Mouse (Mus musculus) embryonic facial prominence, embryonic 14.5 days (tissue): ENCODE measurements around the gene Ptges3. TPM values are rescaled to one million over a fixed set of nuclear protein-coding genes. Genes with fewer than 3 reads are reported as not detected.
A peak's percentile ranks its signal among the peaks of the same experiment; 100 is the strongest.

Experiments used
- ATAC-seq: fragments of 200-750 bp; cut with Nextera tagmentation; 2 replicates; pipeline ENCODE4 v1.8.0; 2017; ENCODE audit warnings: low read depth, moderate number of reproducible peaks, moderate TSS enrichment
- DNase-seq: peaks from one replicate; pipeline ENCODE4 v3.0.0-alpha.2; 2015; ENCODE audit warnings: low spot score
- H3K27ac ChIP-seq: fragments of 300-500 bp; sonication (generic); replicated peaks from 2 replicates; pipeline ENCODE4 v1.5.1; 2014; ENCODE audit warnings: low read depth, mild to moderate bottlenecking, low read length, moderate library complexity
- H3K27me3 ChIP-seq: fragments of 300-500 bp; sonication (generic); replicated peaks from 2 replicates; pipeline ENCODE4 v1.6.1; 2014; ENCODE audit warnings: low read length; ENCODE audit not compliant: control insufficient read depth, insufficient read depth
- H3K36me3 ChIP-seq: fragments of 300-500 bp; sonication (generic); 2 replicates; pipeline ENCODE4 v1.6.1; 2014; ENCODE audit warnings: low read length, mixed read lengths; ENCODE audit not compliant: control insufficient read depth, insufficient read depth
- H3K4me1 ChIP-seq: fragments of 300-500 bp; sonication (generic); 2 replicates; pipeline ENCODE4 v1.6.1; 2014; ENCODE audit warnings: antibody characterized with exemption, low read length; ENCODE audit not compliant: control insufficient read depth, insufficient read depth
- H3K4me2 ChIP-seq: fragments of 300-500 bp; sonication (generic); 2 replicates; pipeline ENCODE4 v1.6.1; 2014; ENCODE audit warnings: low read depth, mild to moderate bottlenecking, low read length, moderate library complexity, mixed read lengths
- H3K4me3 ChIP-seq: fragments of 300-500 bp; sonication (generic); 2 replicates; pipeline ENCODE4 v1.5.1; 2014; ENCODE audit warnings: low read depth, mild to moderate bottlenecking, low read length
- H3K9ac ChIP-seq: fragments of 300-500 bp; sonication (generic); 2 replicates; pipeline ENCODE4 v1.6.1; 2014; ENCODE audit warnings: low read depth, mild to moderate bottlenecking, low read length, moderate library complexity, mixed read lengths
- H3K9me3 ChIP-seq: fragments of 300-500 bp; sonication (generic); 2 replicates; pipeline ENCODE4 v1.6.1; 2016; ENCODE audit warnings: low read length; ENCODE audit not compliant: control insufficient read depth
- WGBS: fragments of 180-500 bp; shearing (Covaris S2); extraction: QIAGEN DNeasy Blood & Tissue Kit; methylation state at CpG from one replicate; pipeline ENCODE4 v1.1.7; 2014; 5-methylcytosine and 5-hydroxymethylcytosine counted together
- polyA plus RNA-seq: library from polyadenylated mRNA; unstranded; fragments of >200 nt; fragmentation: Nextera tagmentation; extraction: Ambion mirVana; gene quantifications from 2 replicates; pipeline ENCODE4 v1.2.1, GENCODE M21; 2014

Ptges3 gene
- polyA plus RNA-seq, 1 experiment from 2014 or later, result 475 TPM

GRCm38 (mm10) chr10:128037921-128038320 lies 20.8 kb upstream of the Ptges3 start:
- Histone ChIP-seq H3K9ac (peak overlapping the region; percentile 34; the same call in 1 of the 2 replicates), H3K36me3 (peaks cover 48% of the 10 kb centered on the region), H3K9me3 (no peaks in the 10 kb centered on the region), H3K27ac (no peak overlapping the region; the same call in 1 of the 2 replicates), H3K4me1 (peaks cover 34% of the 10 kb centered on the region), H3K4me2 (peak overlapping the region; percentile 36), H3K4me3 (peak overlapping the region; percentile 95), H3K27me3 (no peaks in the 10 kb centered on the region)
- ATAC-seq (no peak), DNase-seq (no peak)
- 69% methylated on average over 3 of the region's 3 CpGs for WGBS

DNA sequence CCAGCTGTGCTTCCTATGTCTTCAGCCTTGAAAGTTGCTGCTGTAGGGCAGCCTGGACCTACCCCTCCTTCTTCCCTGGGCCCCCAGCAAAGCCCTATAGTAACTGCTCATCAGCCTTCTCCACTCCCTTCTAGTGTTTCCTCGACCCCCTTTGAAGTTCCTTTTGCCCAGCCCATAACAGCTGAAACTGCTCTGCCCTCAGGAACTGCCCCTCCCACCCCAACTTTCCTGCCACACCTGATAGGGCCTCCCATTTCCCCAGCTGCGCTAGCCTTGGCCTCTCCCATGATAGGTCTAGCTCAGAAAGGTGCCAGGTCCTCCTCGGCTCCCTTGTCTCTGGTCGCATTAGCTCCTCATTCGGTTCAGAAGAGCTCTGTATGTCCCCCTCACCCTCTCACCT lies 19.6 kb upstream of the Ptges3 start:
- Histone ChIP-seq H3K27ac (0 out of 2 replicates have a peak overlapping the region, but pooled peaks have one; percentile 28), H3K4me3 (no peak overlapping the region), H3K4me2 (0 out of 2 replicates have a peak overlapping the region, but pooled peaks have one; percentile 36), H3K9ac (peak overlapping the region; percentile 34), H3K36me3 (peaks cover 61% of the 10 kb centered on the region), H3K4me1 (peaks cover 34% of the 10 kb centered on the region), H3K27me3 (no peaks in the 10 kb centered on the region), H3K9me3 (no peaks in the 10 kb centered on the region)
- ATAC-seq (peak; percentile 20), DNase-seq (peak; percentile 48)
- 53% methylated on average over 5 of the region's 5 CpGs for WGBS

DNA sequence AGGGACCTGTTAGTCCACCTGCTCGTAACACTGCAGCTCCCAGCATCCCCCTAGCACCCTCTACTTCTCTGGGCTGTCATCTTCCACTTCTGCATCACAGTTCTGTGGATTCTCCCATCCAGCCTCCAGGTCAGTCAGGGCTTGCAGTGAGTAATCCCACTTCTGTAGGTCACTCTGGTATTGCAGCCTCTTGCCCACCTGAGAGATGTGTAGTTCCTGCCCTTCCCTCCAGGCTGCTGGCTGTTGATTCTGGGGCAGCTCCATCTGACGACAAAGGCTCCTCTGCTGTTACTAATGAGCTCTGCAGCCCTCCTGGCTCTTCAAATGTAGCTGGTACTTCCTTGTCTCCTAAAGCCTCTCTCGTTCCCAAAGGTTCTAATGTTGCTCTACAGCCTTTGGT lies 18.9 kb upstream of the Ptges3 start:
- ATAC-seq (no peak), DNase-seq (no peak)
- H3K4me3 ChIP-seq, result no peak overlapping the region
- H3K27me3 ChIP-seq, result no peaks in the 10 kb centered on the region
- no peaks in the 10 kb centered on the region for H3K9me3 ChIP-seq
- H3K4me1 ChIP-seq, result peaks cover 29% of the 10 kb centered on the region
- peaks cover 67% of the 10 kb centered on the region for H3K36me3 ChIP-seq
- H3K9ac ChIP-seq, result no peak overlapping the region
- no peak overlapping the region for H3K27ac ChIP-seq
- H3K4me2 ChIP-seq, result no peak overlapping the region
- WGBS, result 72% methylated on average over 3 of the region's 3 CpGs

DNA sequence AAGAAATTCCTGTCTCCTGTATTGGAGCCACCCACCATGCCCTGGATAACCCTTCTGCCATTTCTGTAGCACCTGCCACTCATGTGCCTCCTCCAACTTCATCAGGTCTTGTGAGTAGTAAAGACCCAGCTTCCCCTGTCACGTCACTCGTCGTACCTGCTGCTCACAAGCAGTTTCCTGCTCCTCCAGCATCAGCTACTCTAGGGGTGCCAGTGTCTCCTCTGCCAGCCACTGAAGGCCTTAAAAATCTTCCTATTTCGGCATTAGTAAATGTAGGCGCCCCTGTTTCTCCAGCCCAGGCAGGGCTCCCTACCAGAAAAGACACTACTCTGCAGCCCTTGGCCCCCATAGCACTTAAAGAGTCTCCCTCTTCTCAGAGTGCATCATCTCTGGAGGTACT lies 18.5 kb upstream of the Ptges3 start:
- Histone ChIP-seq H3K27ac (no peak overlapping the region), H3K27me3 (no peaks in the 10 kb centered on the region), H3K9ac (no peak overlapping the region), H3K9me3 (no peaks in the 10 kb centered on the region), H3K4me3 (no peak overlapping the region), H3K4me1 (peaks cover 28% of the 10 kb centered on the region), H3K4me2 (no peak overlapping the region), H3K36me3 (peaks cover 72% of the 10 kb centered on the region)
- no peak for ATAC-seq
- DNase-seq, result no peak
- WGBS, result 85% methylated on average over 5 of the region's 5 CpGs

DNA sequence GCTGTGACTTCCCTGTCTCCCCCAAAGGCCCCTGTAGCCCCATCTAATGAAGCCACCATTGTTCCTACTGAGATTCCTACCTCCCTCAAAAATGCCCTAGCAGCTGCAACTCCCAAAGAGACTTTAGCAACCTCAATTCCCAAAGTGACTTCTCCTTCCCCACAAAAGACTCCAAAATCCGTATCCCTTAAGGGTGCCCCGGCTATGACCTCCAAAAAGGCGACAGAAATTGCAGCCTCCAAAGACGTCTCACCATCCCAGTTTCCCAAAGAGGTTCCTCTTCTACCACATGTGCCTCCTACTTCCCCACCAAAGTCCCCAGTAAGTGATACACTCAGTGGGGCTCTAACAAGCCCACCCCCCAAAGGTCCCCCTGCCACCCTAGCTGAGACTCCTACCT lies 17.1 kb upstream of the Ptges3 start:
- Histone ChIP-seq H3K27me3 (no peaks in the 10 kb centered on the region), H3K4me2 (no peak overlapping the region), H3K4me1 (peaks cover 28% of the 10 kb centered on the region), H3K9me3 (no peaks in the 10 kb centered on the region), H3K4me3 (no peak overlapping the region), H3K27ac (no peak overlapping the region), H3K9ac (0 out of 2 replicates have a peak overlapping the region, but pooled peaks have one; percentile 11), H3K36me3 (peaks cover 85% of the 10 kb centered on the region)
- ATAC-seq, result no peak
- WGBS, result 75% methylated on average over 4 of the region's 4 CpGs
- DNase-seq, result no peak

- no peak overlapping the region for H3K27ac ChIP-seq
- peaks cover 22% of the 10 kb centered on the region for H3K4me1 ChIP-seq
- no peak overlapping the region for H3K4me3 ChIP-seq
- no peak overlapping the region for H3K4me2 ChIP-seq
- DNase-seq (no peak), ATAC-seq (no peak)
- H3K9me3 ChIP-seq, result no peaks in the 10 kb centered on the region
- H3K9ac ChIP-seq, result no peak overlapping the region; the same call in 1 of the 2 replicates
- peaks cover 92% of the 10 kb centered on the region for H3K36me3 ChIP-seq
- H3K27me3 ChIP-seq, result no peaks in the 10 kb centered on the region
- WGBS, result 88% methylated on average over 3 of the region's 3 CpGs
Observed at GRCm38 (mm10) chr10:128042466-128042865, 16.3 kb upstream of the Ptges3 start.

DNA sequence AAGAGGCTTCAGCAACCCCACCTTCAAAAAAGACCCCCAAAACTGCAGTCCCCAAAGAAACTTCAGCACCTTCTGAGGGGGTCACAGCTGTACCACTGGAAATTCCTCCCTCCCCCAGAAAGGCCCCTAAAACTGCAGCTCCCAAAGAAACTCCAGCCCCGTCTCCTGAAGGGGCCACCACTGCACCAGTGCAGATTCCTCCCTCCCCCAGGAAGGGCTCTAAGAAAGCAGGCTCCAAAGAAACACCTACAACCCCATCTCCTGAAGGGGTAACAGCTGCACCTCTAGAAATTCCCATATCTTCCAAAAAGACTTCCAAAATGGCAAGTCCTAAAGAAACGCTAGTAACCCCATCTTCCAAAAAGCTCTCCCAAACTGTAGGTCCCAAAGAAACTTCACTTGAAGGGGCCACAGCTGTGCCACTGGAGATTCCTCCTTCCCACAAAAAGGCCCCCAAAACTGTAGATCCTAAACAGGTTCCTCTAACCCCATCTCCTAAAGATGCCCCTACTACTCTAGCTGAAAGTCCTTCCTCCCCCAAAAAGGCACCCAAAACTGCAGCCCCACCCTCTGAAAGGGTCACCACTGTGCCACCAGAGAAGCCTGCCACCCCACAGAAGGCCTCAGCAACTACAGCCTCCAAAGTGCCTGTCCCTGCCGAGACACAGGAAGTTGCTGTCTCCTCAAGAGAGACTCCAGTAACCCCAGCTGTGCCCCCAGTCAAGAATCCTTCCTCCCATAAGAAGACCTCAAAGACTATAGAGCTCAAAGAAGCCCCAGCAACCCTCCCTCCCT lies 15.5 kb upstream of the Ptges3 start:
- DNase-seq, result no peak
- no peaks in the 10 kb centered on the region for H3K27me3 ChIP-seq
- no peaks in the 10 kb centered on the region for H3K9me3 ChIP-seq
- peaks cover 17% of the 10 kb centered on the region for H3K4me1 ChIP-seq
- H3K4me3 ChIP-seq, result no peak overlapping the region
- H3K36me3 ChIP-seq, result peaks cover 98% of the 10 kb centered on the region
- H3K4me2 ChIP-seq, result no peak overlapping the region
- WGBS, result 65% methylated on average over 3 of the region's 3 CpGs
- peak overlapping the region; percentile 38; the same call in 1 of the 2 replicates for H3K9ac ChIP-seq
- H3K27ac ChIP-seq, result no peak overlapping the region
- ATAC-seq, result no peak

GRCm38 (mm10) chr10:128048157-128048556 lies 10.6 kb upstream of the Ptges3 start:
- Histone ChIP-seq H3K36me3 (peaks cover 82% of the 10 kb centered on the region), H3K27me3 (no peaks in the 10 kb centered on the region)
- 95% methylated on average over 8 of the region's 8 CpGs for WGBS

GRCm38 (mm10) chr10:128049741-128050140 lies 9.0 kb upstream of the Ptges3 start:
- no peak overlapping the region for H3K27ac ChIP-seq
- DNase-seq (no peak), ATAC-seq (no peak)
- 94% methylated on average over 2 of the region's 2 CpGs for WGBS
- H3K36me3 ChIP-seq, result peaks cover 66% of the 10 kb centered on the region
- H3K27me3 ChIP-seq, result no peaks in the 10 kb centered on the region
- no peak overlapping the region for H3K9ac ChIP-seq
- no peak overlapping the region for H3K4me3 ChIP-seq
- H3K9me3 ChIP-seq, result no peaks in the 10 kb centered on the region
- no peak overlapping the region for H3K4me2 ChIP-seq
- no peaks in the 10 kb centered on the region for H3K4me1 ChIP-seq

More at GRCm38 (mm10) chr10:128048157-128048556, 10.6 kb upstream of the Ptges3 start:
- no peak overlapping the region for H3K4me2 ChIP-seq
- ATAC-seq, result no peak
- H3K27ac ChIP-seq, result no peak overlapping the region
- no peak overlapping the region for H3K9ac ChIP-seq
- H3K9me3 ChIP-seq, result no peaks in the 10 kb centered on the region
- no peak overlapping the region for H3K4me3 ChIP-seq
- no peak for DNase-seq
- no peaks in the 10 kb centered on the region for H3K4me1 ChIP-seq
